Mouse (Mus musculus): Measurements from ENCODE around the gene Zfp358. TPM values are rescaled to one million over a fixed set of nuclear protein-coding genes. Genes with fewer than 3 reads are reported as not detected.

Gene Zfp358
- total and polyA plus RNA-seq, 3 experiments, result 24.9 to 51.3 (median 30.7) TPM

GRCm38 (mm10) chr8:3502217-3502616 is 9.3 kb downstream of the Zfp358 start:
- Histone ChIP-seq H3K27ac (no peak overlapping the region), H3K27me3 (ENCODE audit: control insufficient read depth, insufficient read depth, low read length) (no peaks in the 10 kb centered on the region), H3K4me3 (no peak overlapping the region), H3K4me1 (ENCODE audit: control insufficient read depth, insufficient read depth, low read length) (peaks cover 2% of the 10 kb centered on the region), H3K9ac (ENCODE audit: low read depth, low read length) (no peak overlapping the region), H3K79me2 (replicated peaks; ENCODE audit: control insufficient read depth, insufficient read depth, low read length) (0 out of 2 replicates have a peak, but pooled peaks cover 1% of the 10 kb centered on the region), H3K36me3 (ENCODE audit: control insufficient read depth, insufficient read depth, low read length) (no peaks in the 10 kb centered on the region)
- TF ChIP-seq CTCF (IDR thresholded peaks at IDR 0.05), result no peak
- TF ChIP-seq EP300 (IDR thresholded peaks at IDR 0.05; ENCODE audit: insufficient read depth, low read depth, low read length), result no peak
- TF ChIP-seq POLR2A (IDR thresholded peaks at IDR 0.05; ENCODE audit: insufficient read depth, low read depth, low read length), result no peak
- no peak for DNase-seq
- WGBS, result 44% methylated on average over 4 of the region's 4 CpGs
- intact Hi-C loops (cut with DNase I), result no loop called here

- Histone ChIP-seq H3K27me3 (ENCODE audit: control insufficient read depth, insufficient read depth, low read length) (no peaks in the 10 kb centered on the region), H3K4me1 (ENCODE audit: control insufficient read depth, insufficient read depth, low read length) (no peaks in the 10 kb centered on the region), H3K79me2 (replicated peaks; ENCODE audit: control insufficient read depth, insufficient read depth, low read length) (no peaks in the 10 kb centered on the region), H3K9ac (ENCODE audit: low read depth, low read length) (no peak overlapping the region), H3K27ac (no peak overlapping the region), H3K4me3 (no peak overlapping the region), H3K36me3 (ENCODE audit: control insufficient read depth, insufficient read depth, low read length) (no peaks in the 10 kb centered on the region)
- intact Hi-C loops (cut with DNase I), result no loop called here
- 90% methylated on average over 6 of the region's 6 CpGs for WGBS
- no peak for TF ChIP-seq EP300 (IDR thresholded peaks at IDR 0.05; ENCODE audit: insufficient read depth, low read depth, low read length)
- TF ChIP-seq CTCF (IDR thresholded peaks at IDR 0.05), result no peak
- no peak for TF ChIP-seq POLR2A (IDR thresholded peaks at IDR 0.05; ENCODE audit: insufficient read depth, low read depth, low read length)
- DNase-seq, result no peak
These were observed 15.2 kb downstream of the Zfp358 start for GRCm38 (mm10) chr8:3507979-3508754.

- TF ChIP-seq EP300 (IDR thresholded peaks at IDR 0.05; ENCODE audit: insufficient read depth, low read depth, low read length) (no peak), POLR2A (IDR thresholded peaks at IDR 0.05; ENCODE audit: insufficient read depth, low read depth, low read length) (no peak), CTCF (IDR thresholded peaks at IDR 0.05) (no peak)
- peak overlapping the region; percentile 87 for H3K27ac ChIP-seq
- peak overlapping the region; percentile 70 for H3K4me3 ChIP-seq
- H3K9ac ChIP-seq (ENCODE audit: low read depth, low read length), result no peak overlapping the region
- no peaks in the 10 kb centered on the region for H3K36me3 ChIP-seq (ENCODE audit: control insufficient read depth, insufficient read depth, low read length)
- no peaks in the 10 kb centered on the region for H3K27me3 ChIP-seq (ENCODE audit: control insufficient read depth, insufficient read depth, low read length)
- DNase-seq, result no peak
- no peaks in the 10 kb centered on the region; the same call in 1 of the 2 replicates for H3K4me1 ChIP-seq (ENCODE audit: control insufficient read depth, insufficient read depth, low read length)
- intact Hi-C loops (cut with DNase I), result loop anchor here (5.0 kb wide), 3 partner anchors 108 to 292 kb away; partner anchors contain the start of genes Pet100 and Xab2
- no peaks in the 10 kb centered on the region for H3K79me2 ChIP-seq (replicated peaks; ENCODE audit: control insufficient read depth, insufficient read depth, low read length)
- 36% methylated on average over 13 of the region's 13 CpGs for WGBS
These were observed 21.8 kb downstream of the Zfp358 start for GRCm38 (mm10) chr8:3514681-3515247.

GRCm38 (mm10) chr8:3515260-3515671 is 22.3 kb downstream of the Zfp358 start, which contains the start of gene Pnpla6:
Pnpla6 (plus strand) TSS chr8:3515384.
- under 1% methylated on average over 25 of the region's 25 CpGs for WGBS
- Histone ChIP-seq H3K27me3 (ENCODE audit: control insufficient read depth, insufficient read depth, low read length) (no peaks in the 10 kb centered on the region), H3K36me3 (ENCODE audit: control insufficient read depth, insufficient read depth, low read length) (no peaks in the 10 kb centered on the region), H3K27ac (peak within 1 kb of the TSS; percentile 87), H3K79me2 (replicated peaks; ENCODE audit: control insufficient read depth, insufficient read depth, low read length) (no peaks in the 10 kb centered on the region), H3K4me1 (ENCODE audit: control insufficient read depth, insufficient read depth, low read length) (no peaks in the 10 kb centered on the region; the same call in 1 of the 2 replicates), H3K4me3 (peak within 1 kb of the TSS; percentile 70), H3K9ac (ENCODE audit: low read depth, low read length) (peak within 1 kb of the TSS; percentile 62)
- DNase-seq, result peak; percentile 91 to 93
- TF ChIP-seq POLR2A (IDR thresholded peaks at IDR 0.05; ENCODE audit: insufficient read depth, low read depth, low read length), result peak; percentile 89
- peak; percentile 61; the same call in 1 of the 2 replicates for TF ChIP-seq EP300 (IDR thresholded peaks at IDR 0.05; ENCODE audit: insufficient read depth, low read depth, low read length)
- TF ChIP-seq CTCF (IDR thresholded peaks at IDR 0.05), result no peak
- intact Hi-C loops (cut with DNase I), result loop anchor here (5.0 kb wide), 3 partner anchors 107 to 293 kb away; partner anchors contain the start of genes Pet100 and Xab2

GRCm38 (mm10) chr8:3515771-3516417 is 23.0 kb downstream of the Zfp358 start:
- Histone ChIP-seq H3K9ac (ENCODE audit: low read depth, low read length) (peak overlapping the region; percentile 62), H3K4me1 (ENCODE audit: control insufficient read depth, insufficient read depth, low read length) (no peaks in the 10 kb centered on the region; the same call in 1 of the 2 replicates), H3K79me2 (replicated peaks; ENCODE audit: control insufficient read depth, insufficient read depth, low read length) (no peaks in the 10 kb centered on the region), H3K27ac (peak overlapping the region; percentile 87), H3K27me3 (ENCODE audit: control insufficient read depth, insufficient read depth, low read length) (no peaks in the 10 kb centered on the region), H3K4me3 (peak overlapping the region; percentile 70), H3K36me3 (ENCODE audit: control insufficient read depth, insufficient read depth, low read length) (no peaks in the 10 kb centered on the region)
- DNase-seq, result peak; percentile 56 to 59
- no peak; the same call in 1 of the 2 replicates for TF ChIP-seq POLR2A (IDR thresholded peaks at IDR 0.05; ENCODE audit: insufficient read depth, low read depth, low read length)
- no peak for TF ChIP-seq EP300 (IDR thresholded peaks at IDR 0.05; ENCODE audit: insufficient read depth, low read depth, low read length)
- no peak for TF ChIP-seq CTCF (IDR thresholded peaks at IDR 0.05)
- under 1% methylated on average over 25 of the region's 25 CpGs for WGBS
- intact Hi-C loops (cut with DNase I), result loop anchor here (1.0 to 5.0 kb wide), 5 partner anchors 16 to 294 kb away; partner anchors contain the start of genes Mcoln1, Pet100, Xab2 and Zfp358
